Mouse (Mus musculus): ENCODE data around the gene Gpr176. TPM values are rescaled to one million over a fixed set of nuclear protein-coding genes. Genes with fewer than 3 reads are reported as not detected.
A peak's percentile ranks its signal among the peaks of the same experiment; 100 is the strongest.

The Gpr176 gene
- polyA plus RNA-seq, 1 experiment from 2014 or later = 3.0 TPM

DNA sequence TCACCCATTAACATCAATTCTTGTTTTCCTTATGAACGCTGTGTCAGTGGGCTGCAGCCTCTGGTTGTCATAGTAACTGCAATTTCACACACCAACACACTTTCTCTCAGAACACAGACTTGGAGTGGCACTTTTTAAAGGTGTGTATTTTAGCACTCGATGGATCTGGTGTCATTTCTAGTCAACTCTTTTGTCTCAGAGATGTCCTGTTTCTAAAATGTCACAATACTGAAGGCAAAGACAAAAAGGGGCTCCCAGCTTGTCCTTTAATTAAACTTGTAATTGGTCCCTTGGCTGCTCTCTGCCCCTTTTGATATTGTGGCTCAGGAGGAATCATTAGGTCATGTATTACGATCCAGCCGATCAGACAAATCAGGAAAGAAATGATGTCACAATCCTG, 52.7 kb downstream of the Gpr176 start:
- Histone ChIP-seq H3K9me3 (replicated peaks; ENCODE audit: control insufficient read depth, low read length) (no peaks in the 10 kb centered on the region), H3K27ac (ENCODE audit: low read depth, low read length) (no peak overlapping the region; the same call in 1 of the 2 replicates), H3K4me2 (ENCODE audit: low read length) (no peak overlapping the region), H3K36me3 (ENCODE audit: control insufficient read depth, insufficient read depth, low read length) (no peaks in the 10 kb centered on the region), H3K4me3 (ENCODE audit: low read depth, low read length) (no peak overlapping the region), H3K9ac (ENCODE audit: low read length) (no peak overlapping the region; the same call in 1 of the 2 replicates), H3K27me3 (replicated peaks; ENCODE audit: control insufficient read depth, insufficient read depth, low read length) (no peaks in the 10 kb centered on the region), H3K4me1 (ENCODE audit: control insufficient read depth, insufficient read depth, low read length) (peaks cover 14% of the 10 kb centered on the region; the same call in 1 of the 2 replicates)
- peak; percentile 74 for DNase-seq (ENCODE audit: low spot score)
- peak; percentile 65 for ATAC-seq
- 5% methylated on average over 4 of the region's 4 CpGs for WGBS

DNA sequence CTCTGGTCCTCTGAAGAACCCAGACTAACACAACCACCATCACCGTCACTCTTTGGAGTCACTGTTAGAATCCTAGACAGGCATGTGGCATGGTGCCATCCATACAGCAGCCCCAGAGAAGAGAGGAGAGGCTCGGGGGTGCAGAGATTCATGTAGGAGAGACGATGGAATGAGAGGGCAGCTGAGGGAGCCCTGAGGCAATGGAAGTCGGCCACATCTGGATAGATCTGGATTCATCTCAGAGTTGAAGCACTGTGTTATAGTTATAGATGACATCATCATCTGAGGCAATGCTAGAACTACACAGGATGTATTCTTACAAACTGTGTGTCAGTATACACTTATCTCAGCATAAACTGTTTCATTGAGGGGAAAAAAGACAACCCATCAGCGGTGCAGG, 54.0 kb downstream of the Gpr176 start:
- Histone ChIP-seq H3K4me2 (ENCODE audit: low read length) (no peak overlapping the region), H3K9me3 (replicated peaks; ENCODE audit: control insufficient read depth, low read length) (no peaks in the 10 kb centered on the region), H3K4me3 (ENCODE audit: low read depth, low read length) (no peak overlapping the region), H3K27ac (ENCODE audit: low read depth, low read length) (no peak overlapping the region), H3K4me1 (ENCODE audit: control insufficient read depth, insufficient read depth, low read length) (peaks cover 14% of the 10 kb centered on the region; the same call in 1 of the 2 replicates), H3K36me3 (ENCODE audit: control insufficient read depth, insufficient read depth, low read length) (no peaks in the 10 kb centered on the region), H3K9ac (ENCODE audit: low read length) (no peak overlapping the region), H3K27me3 (replicated peaks; ENCODE audit: control insufficient read depth, insufficient read depth, low read length) (no peaks in the 10 kb centered on the region)
- 51% methylated on average over 5 of the region's 5 CpGs for whole genome bisulfite sequencing
- DNase-seq (ENCODE audit: low spot score) (no peak), ATAC-seq (peak; percentile 29; the same call in 1 of the 2 replicates)

DNA sequence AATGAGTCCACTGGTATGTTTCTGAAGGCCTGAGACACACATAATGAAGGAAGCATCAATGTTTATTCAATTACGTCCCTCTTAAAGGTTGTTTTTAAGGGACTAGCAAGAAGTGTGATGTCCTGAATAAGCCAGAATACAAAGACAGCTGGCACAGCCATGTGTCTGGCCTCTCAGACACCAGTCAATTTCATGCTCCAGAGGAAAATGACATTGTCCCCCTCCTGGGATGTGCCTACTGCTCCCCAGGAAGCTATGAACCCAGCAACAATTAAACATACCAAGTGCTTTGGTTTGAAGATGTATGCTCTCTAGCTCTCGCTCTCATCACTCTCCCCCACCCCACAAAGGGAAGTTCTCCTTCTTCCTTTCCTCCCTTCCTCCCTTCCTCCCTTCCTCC, 56.3 kb downstream of the Gpr176 start:
- Histone ChIP-seq H3K9ac (ENCODE audit: low read length) (no peak overlapping the region), H3K9me3 (replicated peaks; ENCODE audit: control insufficient read depth, low read length) (no peaks in the 10 kb centered on the region), H3K27ac (ENCODE audit: low read depth, low read length) (no peak overlapping the region), H3K36me3 (ENCODE audit: control insufficient read depth, insufficient read depth, low read length) (no peaks in the 10 kb centered on the region), H3K27me3 (replicated peaks; ENCODE audit: control insufficient read depth, insufficient read depth, low read length) (no peaks in the 10 kb centered on the region), H3K4me1 (ENCODE audit: control insufficient read depth, insufficient read depth, low read length) (peaks cover 14% of the 10 kb centered on the region; the same call in 1 of the 2 replicates), H3K4me2 (ENCODE audit: low read length) (no peak overlapping the region), H3K4me3 (ENCODE audit: low read depth, low read length) (no peak overlapping the region)
- 48% methylated on average over 2 of the region's 2 CpGs for WGBS
- DNase-seq (ENCODE audit: low spot score) (no peak), ATAC-seq (no peak)

DNA sequence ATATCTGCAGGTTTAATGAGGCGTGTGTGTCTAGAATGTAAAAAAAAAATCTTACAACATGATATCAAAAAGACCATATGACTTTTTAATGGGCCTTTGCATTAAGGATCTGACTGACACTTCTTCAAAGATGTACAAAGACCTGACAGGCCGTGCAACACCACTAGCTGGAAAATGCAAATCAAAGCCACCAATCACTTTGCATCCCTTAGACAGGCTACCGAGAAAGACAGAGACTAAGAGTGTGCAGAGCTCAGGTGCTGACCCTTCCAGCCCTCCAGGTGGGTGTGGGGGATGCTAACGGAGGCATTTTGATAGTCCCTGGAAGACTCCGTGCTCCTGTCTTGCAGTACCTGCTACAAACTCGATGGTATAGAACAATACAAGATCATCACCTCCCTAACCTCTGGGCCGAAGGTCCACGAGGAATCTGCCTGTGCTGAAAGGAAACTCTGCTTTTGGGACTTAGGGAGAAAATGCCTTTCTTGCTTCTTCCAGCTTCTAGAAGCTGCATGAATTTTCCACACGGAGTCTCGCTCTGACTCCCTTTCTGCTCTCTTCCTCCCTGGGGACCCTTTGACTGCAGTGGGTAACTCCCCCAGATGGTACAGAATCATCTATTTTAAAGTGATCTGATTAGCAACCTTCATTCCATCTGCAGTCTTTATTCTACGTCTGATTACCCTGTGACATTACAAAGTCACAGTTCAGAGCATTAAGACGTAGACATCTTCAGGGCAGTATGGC, 57.4 kb downstream of the Gpr176 start:
- no peaks in the 10 kb centered on the region for H3K9me3 ChIP-seq (replicated peaks; ENCODE audit: control insufficient read depth, low read length)
- no peak overlapping the region for H3K4me3 ChIP-seq (ENCODE audit: low read depth, low read length)

DNA sequence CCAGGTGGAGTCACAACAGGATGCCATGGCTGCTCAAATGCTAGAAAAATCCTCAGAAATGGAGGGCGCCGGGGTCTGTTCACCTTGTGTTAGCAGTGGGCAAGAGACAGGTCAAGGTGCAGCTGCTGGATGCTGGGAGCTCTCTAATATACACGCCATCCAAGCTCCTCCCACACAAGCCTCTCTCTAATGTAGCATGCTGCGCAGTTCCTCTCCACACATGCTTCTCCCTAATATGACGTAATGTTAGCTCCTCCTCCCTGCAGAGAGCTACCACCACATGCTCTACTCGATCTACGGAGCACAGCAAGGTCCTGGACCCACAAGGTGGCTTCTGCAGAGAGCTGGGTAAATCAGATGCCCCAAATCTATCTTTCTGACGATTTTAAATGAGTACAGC, 65.7 kb downstream of the Gpr176 start:
- Histone ChIP-seq H3K4me2 (ENCODE audit: low read length) (no peak overlapping the region), H3K27ac (ENCODE audit: low read depth, low read length) (no peak overlapping the region), H3K27me3 (replicated peaks; ENCODE audit: control insufficient read depth, insufficient read depth, low read length) (no peaks in the 10 kb centered on the region), H3K36me3 (ENCODE audit: control insufficient read depth, insufficient read depth, low read length) (no peaks in the 10 kb centered on the region), H3K4me1 (ENCODE audit: control insufficient read depth, insufficient read depth, low read length) (no peaks in the 10 kb centered on the region), H3K4me3 (ENCODE audit: low read depth, low read length) (no peak overlapping the region), H3K9ac (ENCODE audit: low read length) (no peak overlapping the region), H3K9me3 (replicated peaks; ENCODE audit: control insufficient read depth, low read length) (no peaks in the 10 kb centered on the region)
- WGBS = 73% methylated on average over 8 of the region's 8 CpGs
- DNase-seq (ENCODE audit: low spot score) (no peak), ATAC-seq (no peak)

More for the DNA sequence above, 57.4 kb downstream of the Gpr176 start:
- no peak for DNase-seq (ENCODE audit: low spot score)
- 89% methylated on average over 12 of the region's 12 CpGs for WGBS
- Histone ChIP-seq H3K27me3 (replicated peaks; ENCODE audit: control insufficient read depth, insufficient read depth, low read length) (no peaks in the 10 kb centered on the region), H3K4me1 (ENCODE audit: control insufficient read depth, insufficient read depth, low read length) (peaks cover 14% of the 10 kb centered on the region; the same call in 1 of the 2 replicates), H3K36me3 (ENCODE audit: control insufficient read depth, insufficient read depth, low read length) (no peaks in the 10 kb centered on the region), H3K4me2 (ENCODE audit: low read length) (no peak overlapping the region), H3K9ac (ENCODE audit: low read length) (no peak overlapping the region), H3K27ac (ENCODE audit: low read depth, low read length) (no peak overlapping the region)
- no peak for ATAC-seq

DNA sequence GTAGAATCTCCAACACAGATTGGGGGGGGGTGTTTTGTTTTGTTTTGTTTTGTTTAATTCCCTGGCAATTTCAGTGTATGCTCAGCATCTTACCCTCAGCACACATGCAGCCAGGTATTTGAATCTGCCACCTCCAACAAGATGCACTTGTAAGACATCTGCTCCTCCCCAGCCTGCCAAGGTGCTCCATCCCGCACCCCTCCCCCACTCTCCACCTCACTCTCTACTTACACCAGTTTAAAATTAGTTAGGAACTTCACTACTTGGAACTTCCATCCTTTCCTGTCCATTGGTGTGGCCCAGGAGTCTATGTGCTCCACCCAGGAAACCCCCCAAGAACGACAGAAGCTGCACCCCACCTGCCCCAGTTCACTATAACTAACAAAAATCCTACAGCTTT, 66.3 kb downstream of the Gpr176 start:
- Histone ChIP-seq H3K4me2 (ENCODE audit: low read length) (no peak overlapping the region), H3K4me1 (ENCODE audit: control insufficient read depth, insufficient read depth, low read length) (no peaks in the 10 kb centered on the region), H3K9ac (ENCODE audit: low read length) (no peak overlapping the region), H3K9me3 (replicated peaks; ENCODE audit: control insufficient read depth, low read length) (no peaks in the 10 kb centered on the region), H3K27ac (ENCODE audit: low read depth, low read length) (no peak overlapping the region), H3K27me3 (replicated peaks; ENCODE audit: control insufficient read depth, insufficient read depth, low read length) (no peaks in the 10 kb centered on the region), H3K4me3 (ENCODE audit: low read depth, low read length) (no peak overlapping the region), H3K36me3 (ENCODE audit: control insufficient read depth, insufficient read depth, low read length) (no peaks in the 10 kb centered on the region)
- no peak for ATAC-seq
- DNase-seq (ENCODE audit: low spot score) = no peak
- 69% methylated on average over 2 of the region's 2 CpGs for WGBS

DNA sequence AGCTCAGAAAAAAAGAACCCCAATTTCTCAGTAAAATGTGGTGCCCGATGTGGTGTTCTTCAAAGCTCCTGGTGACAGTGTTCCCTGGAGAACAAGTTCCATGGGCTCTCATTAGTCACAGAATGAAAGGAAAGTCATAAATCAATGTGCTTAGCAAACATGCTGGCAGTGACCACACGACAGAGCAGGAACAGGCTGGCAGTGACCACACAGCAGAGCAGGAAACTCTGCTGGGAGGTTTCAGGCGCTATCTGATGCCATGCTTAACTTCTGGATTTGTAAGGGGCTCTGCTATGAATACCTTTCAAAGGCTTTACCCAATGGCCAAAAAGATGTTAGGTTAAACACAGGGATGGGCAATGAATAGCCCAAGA, 66.7 kb downstream of the Gpr176 start:
- H3K9ac ChIP-seq (ENCODE audit: low read length) = no peak overlapping the region

DNA sequence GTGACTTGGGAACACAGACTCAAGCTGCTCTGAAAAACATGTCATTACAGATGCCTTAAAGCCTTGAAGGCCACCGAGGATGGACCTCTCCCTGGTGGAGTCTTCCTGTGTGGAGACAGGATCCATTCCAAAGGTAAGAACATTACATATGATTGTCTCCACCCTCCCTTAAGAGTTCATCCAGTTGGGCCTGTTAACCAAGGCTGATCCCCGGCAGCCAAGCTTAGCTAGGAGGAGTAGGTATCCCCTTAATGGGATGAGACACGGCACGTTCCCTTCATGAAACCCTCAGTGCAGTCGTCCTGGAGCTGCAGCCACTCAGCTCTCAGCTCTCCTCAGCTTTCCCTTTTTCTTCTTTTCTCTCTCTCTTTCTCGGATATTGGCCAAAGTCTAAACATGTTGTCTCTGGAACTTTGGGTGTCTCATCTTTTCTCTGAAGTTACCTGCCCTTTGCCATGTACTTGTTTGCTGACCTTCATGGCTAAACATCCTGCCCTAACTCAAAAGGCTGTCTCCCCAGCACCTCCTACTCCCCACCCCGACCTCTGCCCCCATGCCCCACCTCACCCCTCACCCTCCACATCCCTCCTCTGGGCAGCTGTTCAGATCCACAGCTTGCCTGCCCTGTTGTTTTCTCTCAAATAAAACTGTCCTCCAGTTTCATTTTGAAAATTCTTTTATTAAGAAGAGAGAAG, 67.2 kb downstream of the Gpr176 start:
- 83% methylated on average over 7 of the region's 7 CpGs for WGBS
- ATAC-seq (no peak), DNase-seq (ENCODE audit: low spot score) (no peak)
- Histone ChIP-seq H3K4me3 (ENCODE audit: low read depth, low read length) (no peak overlapping the region), H3K4me2 (ENCODE audit: low read length) (no peak overlapping the region), H3K27ac (ENCODE audit: low read depth, low read length) (no peak overlapping the region), H3K9me3 (replicated peaks; ENCODE audit: control insufficient read depth, low read length) (no peaks in the 10 kb centered on the region), H3K4me1 (ENCODE audit: control insufficient read depth, insufficient read depth, low read length) (no peaks in the 10 kb centered on the region), H3K9ac (ENCODE audit: low read length) (no peak overlapping the region), H3K27me3 (replicated peaks; ENCODE audit: control insufficient read depth, insufficient read depth, low read length) (no peaks in the 10 kb centered on the region), H3K36me3 (ENCODE audit: control insufficient read depth, insufficient read depth, low read length) (no peaks in the 10 kb centered on the region)

More for the DNA sequence above, 66.7 kb downstream of the Gpr176 start:
- H3K9me3 ChIP-seq (replicated peaks; ENCODE audit: control insufficient read depth, low read length) = no peaks in the 10 kb centered on the region
- H3K4me1 ChIP-seq (ENCODE audit: control insufficient read depth, insufficient read depth, low read length) = no peaks in the 10 kb centered on the region
- no peak for DNase-seq (ENCODE audit: low spot score)
- 68% methylated on average over 3 of the region's 3 CpGs for WGBS
- no peak overlapping the region for H3K4me3 ChIP-seq (ENCODE audit: low read depth, low read length)
- H3K4me2 ChIP-seq (ENCODE audit: low read length) = no peak overlapping the region
- H3K27me3 ChIP-seq (replicated peaks; ENCODE audit: control insufficient read depth, insufficient read depth, low read length) = no peaks in the 10 kb centered on the region
- H3K36me3 ChIP-seq (ENCODE audit: control insufficient read depth, insufficient read depth, low read length) = no peaks in the 10 kb centered on the region
- no peak for ATAC-seq
- H3K27ac ChIP-seq (ENCODE audit: low read depth, low read length) = no peak overlapping the region

DNA sequence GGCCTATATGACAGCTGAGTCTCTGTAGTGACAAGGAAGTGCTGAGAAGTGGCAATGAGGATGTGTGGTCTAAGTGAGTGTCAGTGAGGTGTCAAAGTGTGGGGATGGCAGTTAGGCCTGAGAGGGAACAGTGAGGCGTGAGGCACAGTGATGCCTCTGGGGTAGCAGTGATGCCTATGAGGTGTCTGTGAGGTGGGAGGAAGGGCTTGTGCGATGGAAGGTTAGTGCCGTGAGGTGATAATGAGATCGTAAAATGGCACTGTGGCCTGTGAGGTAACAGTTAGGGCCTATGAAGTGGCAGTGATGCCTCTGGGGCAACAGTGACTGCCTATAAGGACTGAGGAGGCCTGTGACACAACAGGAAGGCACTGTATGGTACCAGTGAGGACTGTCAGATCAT, 69.8 kb downstream of the Gpr176 start:
- Histone ChIP-seq H3K9me3 (replicated peaks; ENCODE audit: control insufficient read depth, low read length) (no peaks in the 10 kb centered on the region), H3K27ac (ENCODE audit: low read depth, low read length) (no peak overlapping the region), H3K4me3 (ENCODE audit: low read depth, low read length) (no peak overlapping the region), H3K4me2 (ENCODE audit: low read length) (no peak overlapping the region), H3K9ac (ENCODE audit: low read length) (no peak overlapping the region), H3K27me3 (replicated peaks; ENCODE audit: control insufficient read depth, insufficient read depth, low read length) (no peaks in the 10 kb centered on the region), H3K36me3 (ENCODE audit: control insufficient read depth, insufficient read depth, low read length) (no peaks in the 10 kb centered on the region), H3K4me1 (ENCODE audit: control insufficient read depth, insufficient read depth, low read length) (no peaks in the 10 kb centered on the region)
- ATAC-seq (no peak), DNase-seq (ENCODE audit: low spot score) (no peak)
- 83% methylated on average over 4 of the region's 4 CpGs for WGBS

Measured in forebrain, embryonic 14.5 days (tissue).